Mouse (Mus musculus) adrenal gland, adult 10 weeks (tissue): ENCODE results near the gene Gabra3. TPM values are rescaled to one million over a fixed set of nuclear protein-coding genes. Genes with fewer than 3 reads are reported as not detected.

Experiments
- polyA plus RNA-seq: library from polyadenylated mRNA; stranded (reverse); fragments of 350-450 nt; fragmentation: Illumina TruSeq; extraction: RNeasy Lipid Tissue Mini Kit (QIAGEN cat#74804); gene quantifications from one replicate; pipeline ENCODE4 v1.2.3, GENCODE M21; 2014; ENCODE audit warnings: low read depth, low replicate concordance

Gene Gabra3
- polyA plus RNA-seq = 62.7 TPM

DNA sequence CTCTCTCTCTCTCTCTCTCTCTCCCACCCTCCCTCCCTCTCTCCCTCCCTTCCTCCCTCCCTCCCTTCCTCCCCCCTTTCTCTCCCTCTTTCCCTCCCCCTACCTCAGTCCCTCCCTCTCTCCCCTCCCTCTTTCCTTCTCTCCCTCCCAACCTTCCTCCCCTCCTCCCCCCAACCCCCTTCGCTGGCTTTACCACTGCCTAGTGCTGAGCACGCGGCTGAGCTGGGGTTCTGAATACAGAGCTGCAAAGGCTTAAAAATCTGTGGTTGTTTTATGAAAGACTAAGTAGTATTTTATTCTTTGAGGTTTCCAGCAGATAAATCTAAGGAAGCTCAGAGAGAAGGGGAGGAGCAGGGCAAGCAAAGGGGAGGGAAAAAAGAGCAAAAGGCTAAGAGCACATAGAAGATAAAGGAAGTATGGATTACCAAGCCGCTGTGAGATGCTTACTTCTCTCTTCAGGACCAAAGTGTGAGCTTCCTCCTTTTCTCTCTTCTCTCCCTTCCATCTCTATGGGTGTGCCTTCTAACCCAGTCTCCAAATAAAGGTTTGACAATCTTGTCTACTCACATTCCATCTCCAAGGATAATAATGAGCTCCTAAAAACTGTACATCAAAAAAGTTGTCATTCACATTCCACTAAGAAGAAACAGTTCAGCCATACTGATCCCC is at the start of gene Gabra3:
Gabra3 (minus strand) TSS at position 619 of the 669 bp plus-strand sequence.

DNA sequence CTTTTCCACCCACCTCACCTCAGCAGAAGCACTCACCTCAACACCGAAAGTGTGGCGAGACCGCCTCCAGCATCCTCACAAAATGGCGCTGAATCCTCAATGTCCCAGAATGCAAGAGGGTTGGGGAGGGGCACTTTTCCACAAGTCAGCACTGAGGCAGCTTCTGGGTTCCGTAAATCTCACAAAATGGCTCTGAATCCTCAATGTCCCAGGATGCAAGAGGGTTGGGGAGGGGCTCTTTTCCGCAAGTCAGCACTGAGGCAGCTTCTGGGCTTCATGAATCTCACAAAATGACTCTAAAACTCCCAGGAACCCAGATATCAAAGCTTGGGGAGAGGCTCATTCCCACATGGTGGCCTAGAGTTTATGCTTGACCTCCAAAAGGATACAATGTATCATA is 269.9 kb downstream of the Gabra3 start, which contains the start of gene Magea10:
Magea10 (minus strand) TSS at position 101 of the 400 bp plus-strand sequence.

Other genes with a start within 250 kb of the Gabra3 start
- 2.2 TPM for gene Gabrq, start 168.3 kb upstream of the Gabra3 start, polyA plus RNA-seq